Mouse (Mus musculus) limb, embryonic 14.5 days (tissue): Measurements from ENCODE around the gene Krt86. TPM values are rescaled to one million over a fixed set of nuclear protein-coding genes. Genes with fewer than 3 reads are reported as not detected.

Source experiments
- ATAC-seq: fragments of 200-750 bp; cut with Nextera tagmentation; 2 replicates; pipeline ENCODE4 v1.8.0; 2017; ENCODE audit warnings: low read depth, moderate number of reproducible peaks, moderate TSS enrichment; ENCODE audit not compliant: low FRiP score
- DNase-seq: peaks from one replicate; pipeline ENCODE4 v3.0.0-alpha.2; 2015; ENCODE audit warnings: low spot score
- H3K27ac ChIP-seq: fragments of 300-500 bp; sonication (generic); replicated peaks from 2 replicates; pipeline ENCODE4 v1.5.1; 2014; ENCODE audit warnings: low read depth, mild to moderate bottlenecking, low read length, moderate library complexity, mixed read lengths
- H3K27me3 ChIP-seq: fragments of 300-500 bp; sonication (generic); 2 replicates; pipeline ENCODE4 v1.6.1; 2014; ENCODE audit warnings: low read length, mixed read lengths; ENCODE audit not compliant: control insufficient read depth, insufficient read depth
- H3K36me3 ChIP-seq: fragments of 300-500 bp; sonication (generic); 2 replicates; pipeline ENCODE4 v1.6.1; 2014; ENCODE audit warnings: mild to moderate bottlenecking, low read length, moderate library complexity, mixed read lengths; ENCODE audit not compliant: control insufficient read depth, insufficient read depth
- H3K4me1 ChIP-seq: fragments of 300-500 bp; sonication (generic); 2 replicates; pipeline ENCODE4 v1.6.1; 2014; ENCODE audit warnings: antibody characterized with exemption, low read length, mixed read lengths; ENCODE audit not compliant: control insufficient read depth, insufficient read depth
- H3K4me2 ChIP-seq: fragments of 300-500 bp; sonication (generic); replicated peaks from 2 replicates; pipeline ENCODE4 v1.6.1; 2014; ENCODE audit warnings: low read depth, mild to moderate bottlenecking, low read length, moderate library complexity; ENCODE audit not compliant: severe bottlenecking
- H3K4me3 ChIP-seq: fragments of 300-500 bp; sonication (generic); replicated peaks from 2 replicates; pipeline ENCODE4 v1.5.1; 2014; ENCODE audit warnings: low read length
- H3K9ac ChIP-seq: fragments of 300-500 bp; sonication (generic); 2 replicates; pipeline ENCODE4 v1.6.1; 2014; ENCODE audit warnings: mild to moderate bottlenecking, low read depth, low read length, moderate library complexity; ENCODE audit not compliant: severe bottlenecking
- H3K9me3 ChIP-seq: fragments of 300-500 bp; sonication (generic); 2 replicates; pipeline ENCODE4 v1.6.1; 2016; ENCODE audit warnings: low read length; ENCODE audit not compliant: control insufficient read depth
- POLR2A ChIP-seq: fragments of 200-500 bp; IDR thresholded peaks from 2 replicates; pipeline ENCODE4 v1.8.0; 2012; ENCODE audit warnings: inconsistent platforms, mild to moderate bottlenecking, moderate library complexity, borderline replicate concordance; ENCODE audit not compliant: insufficient read depth, insufficient read length; ENCODE audit errors: extremely low read depth
- WGBS: fragments of 180-500 bp; shearing (Covaris S2); extraction: QIAGEN DNeasy Blood & Tissue Kit; methylation state at CpG from one replicate; pipeline ENCODE4 v1.1.7; 2014; 5-methylcytosine and 5-hydroxymethylcytosine counted together
- polyA plus RNA-seq, 2 experiments: library from polyadenylated mRNA; depleted of rRNA in 1 of 2; stranded (reverse) in 1 of 2; unstranded in 1 of 2; fragments of >200 nt; fragmentation: Nextera tagmentation in 1 of 2; extraction: Ambion mirVana in 1 of 2; gene quantifications; 2 replicates each; pipeline versions ENCODE4 v1.2.1 to v1.2.3; 2012 to 2014

The Krt86 gene
- polyA plus RNA-seq, 2 experiments, result 0.10 TPM; not detected in 1

- DNase-seq (no peak), ATAC-seq (no peak)
- Histone ChIP-seq H3K9ac (no peak within 1 kb of the TSS), H3K4me1 (peaks cover 6% of the 10 kb centered on the region; the same call in 1 of the 2 replicates), H3K27ac (no peak within 1 kb of the TSS), H3K36me3 (no peaks in the 10 kb centered on the region), H3K27me3 (no peaks in the 10 kb centered on the region), H3K4me2 (no peak within 1 kb of the TSS), H3K4me3 (no peak within 1 kb of the TSS), H3K9me3 (no peaks in the 10 kb centered on the region)
- 69% methylated on average over 6 of the region's 6 CpGs for WGBS
- no peak for TF ChIP-seq POLR2A
These were observed 18.2 kb downstream of the Krt86 start, which contains the start of gene Krt83 for GRCm38 (mm10) chr15:101491431-101491830. Gene Krt83, minus strand, starts transcription at chr15:101491512.

GRCm38 (mm10) chr15:101492718-101493117, 19.4 kb downstream of the Krt86 start:
- no peak for ATAC-seq
- Histone ChIP-seq H3K36me3 (no peaks in the 10 kb centered on the region), H3K27me3 (no peaks in the 10 kb centered on the region), H3K4me1 (peaks cover 6% of the 10 kb centered on the region; the same call in 1 of the 2 replicates), H3K9me3 (no peaks in the 10 kb centered on the region), H3K4me2 (no peak overlapping the region), H3K4me3 (no peak overlapping the region), H3K9ac (no peak overlapping the region), H3K27ac (no peak overlapping the region)
- DNase-seq, result no peak
- WGBS, result 36% methylated on average over 8 of the region's 8 CpGs
- TF ChIP-seq POLR2A, result no peak

GRCm38 (mm10) chr15:101493713-101494112, 20.4 kb downstream of the Krt86 start:
- Histone ChIP-seq H3K27ac (no peak overlapping the region), H3K9ac (no peak overlapping the region), H3K36me3 (no peaks in the 10 kb centered on the region), H3K4me3 (no peak overlapping the region), H3K4me1 (peaks cover 6% of the 10 kb centered on the region; the same call in 1 of the 2 replicates), H3K4me2 (no peak overlapping the region), H3K27me3 (no peaks in the 10 kb centered on the region), H3K9me3 (no peaks in the 10 kb centered on the region)
- 84% methylated on average over 6 of the region's 6 CpGs for WGBS
- DNase-seq, result no peak
- no peak for ATAC-seq
- TF ChIP-seq POLR2A, result no peak

- no peak overlapping the region for H3K27ac ChIP-seq
- H3K4me3 ChIP-seq, result no peak overlapping the region
- no peak for ATAC-seq
- 38% methylated on average over 1 of the region's 1 CpGs for WGBS
- H3K27me3 ChIP-seq, result no peaks in the 10 kb centered on the region
- H3K9ac ChIP-seq, result no peak overlapping the region
- no peak for TF ChIP-seq POLR2A
- H3K9me3 ChIP-seq, result no peaks in the 10 kb centered on the region
- H3K4me1 ChIP-seq, result peaks cover 6% of the 10 kb centered on the region; the same call in 1 of the 2 replicates
- no peaks in the 10 kb centered on the region for H3K36me3 ChIP-seq
- no peak for DNase-seq
- H3K4me2 ChIP-seq, result no peak overlapping the region
These were observed 20.9 kb downstream of the Krt86 start for GRCm38 (mm10) chr15:101494203-101494602.

GRCm38 (mm10) chr15:101495266-101495665, 22.0 kb downstream of the Krt86 start:
- WGBS, result 76% methylated on average over 8 of the region's 8 CpGs

More at GRCm38 (mm10) chr15:101495266-101495665, 22.0 kb downstream of the Krt86 start:
- DNase-seq, result no peak
- no peaks in the 10 kb centered on the region for H3K9me3 ChIP-seq
- H3K9ac ChIP-seq, result no peak overlapping the region
- H3K4me3 ChIP-seq, result no peak overlapping the region
- peaks cover 6% of the 10 kb centered on the region; the same call in 1 of the 2 replicates for H3K4me1 ChIP-seq
- no peaks in the 10 kb centered on the region for H3K27me3 ChIP-seq
- TF ChIP-seq POLR2A, result no peak
- no peak overlapping the region for H3K27ac ChIP-seq
- ATAC-seq, result no peak
- H3K4me2 ChIP-seq, result no peak overlapping the region
- H3K36me3 ChIP-seq, result no peaks in the 10 kb centered on the region
